Mouse (Mus musculus): ENCODE measurements around the gene Prdm2.
A peak's percentile ranks its signal among the peaks of the same experiment; 100 is the strongest.

Gene Prdm2

DNA sequence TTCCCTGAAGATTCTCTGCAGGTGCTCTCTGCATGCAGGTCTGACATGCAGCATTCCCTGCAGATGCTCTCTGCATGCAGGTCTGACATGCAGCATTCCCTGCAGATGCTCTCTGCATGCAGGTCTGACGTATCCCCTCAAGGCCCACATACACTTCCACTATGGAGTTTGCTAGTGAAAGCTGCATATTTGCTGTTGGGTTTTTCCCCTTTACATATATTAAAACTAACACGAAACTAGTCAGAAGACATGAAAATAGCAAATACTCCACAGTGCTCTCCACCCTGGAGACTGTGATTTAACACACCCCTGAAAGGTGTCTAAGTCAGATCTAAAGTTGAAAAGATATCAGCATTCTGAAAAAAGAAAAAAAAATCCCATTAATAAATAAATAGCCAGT, 2.8 kb downstream of the Prdm2 start:
- no peak for DNase-seq

DNA sequence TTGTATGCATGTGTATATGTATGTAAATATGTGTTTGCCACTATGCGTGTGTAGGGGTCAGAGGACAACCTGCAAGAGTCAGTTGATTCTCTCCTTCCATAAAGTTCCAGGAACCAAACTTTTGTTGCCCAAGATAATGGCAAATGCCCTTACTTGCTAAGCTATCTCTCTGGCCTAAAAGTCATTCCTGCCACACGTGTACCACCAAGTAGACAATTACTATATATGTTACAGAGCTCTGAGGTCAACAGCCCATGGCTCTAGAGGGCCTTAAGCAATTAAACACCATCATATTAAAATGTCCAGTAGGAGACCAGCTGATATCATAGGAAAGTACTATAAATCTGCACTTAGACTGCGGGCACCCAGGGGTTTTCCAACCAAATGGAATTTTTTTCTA, 10.1 kb downstream of the Prdm2 start:
- DNase-seq: no peak

DNA sequence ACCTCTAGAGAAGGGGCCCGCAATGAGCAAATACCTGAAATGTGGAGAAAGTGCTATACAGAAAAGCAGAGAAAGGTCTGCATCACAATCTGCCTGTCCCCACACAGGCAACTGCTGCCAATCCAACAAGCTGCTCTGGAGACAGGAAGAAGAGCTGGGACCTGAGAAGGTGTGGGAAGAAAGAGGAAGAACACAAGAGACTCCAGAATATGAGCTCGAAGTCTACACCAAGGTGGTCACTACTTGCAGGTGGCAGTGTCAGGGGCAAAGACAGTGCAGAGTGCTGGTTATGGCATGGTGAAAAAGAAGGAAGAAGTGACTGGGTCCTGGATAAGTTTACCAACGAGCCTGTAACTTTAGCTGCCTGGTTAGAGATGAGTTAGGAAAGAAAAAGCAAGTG, 14.4 kb downstream of the Prdm2 start:
- no peak for DNase-seq

DNA sequence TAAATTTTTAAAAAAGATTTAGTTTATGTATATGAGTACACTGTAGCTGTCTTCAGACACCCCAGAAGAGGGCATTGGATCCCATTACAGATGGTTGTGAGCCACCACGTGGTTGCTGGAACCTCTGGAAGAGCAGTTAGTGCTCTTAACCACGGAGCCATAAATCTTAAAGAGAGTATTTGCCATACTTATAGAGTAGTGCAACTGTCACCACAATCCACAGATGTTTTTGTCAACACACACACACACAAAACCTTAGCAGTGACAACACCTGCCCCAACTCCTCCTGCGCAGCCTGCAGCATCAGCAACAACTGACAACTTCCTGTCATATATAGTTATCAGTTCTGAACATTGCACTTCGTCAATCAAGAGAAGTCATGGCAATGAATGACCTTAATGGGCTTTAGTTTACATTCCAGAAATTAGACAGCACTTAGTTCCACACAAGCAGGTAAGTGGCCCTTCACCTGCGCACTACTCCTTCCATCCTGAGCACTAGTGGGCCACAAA, 14.9 kb downstream of the Prdm2 start:
- DNase-seq: no peak

DNA sequence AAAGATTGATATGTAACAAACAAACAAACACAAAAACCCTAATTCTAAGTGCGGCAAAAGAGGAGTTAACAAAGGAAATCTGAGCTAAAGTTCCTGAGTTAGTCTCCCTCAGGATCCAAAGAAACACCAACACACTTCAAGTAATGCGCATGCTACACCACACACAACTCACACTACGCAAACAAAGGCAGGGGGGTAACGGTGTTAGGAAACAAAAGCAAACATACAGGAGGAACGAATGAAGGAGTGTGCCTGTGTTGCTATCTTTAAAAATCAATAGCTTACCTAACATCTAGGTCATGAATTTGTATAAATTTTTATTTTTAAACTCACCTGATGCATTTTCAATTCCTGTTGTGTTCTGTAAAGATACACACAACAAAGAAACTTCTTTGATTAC, 18.5 kb downstream of the Prdm2 start:
- DNase-seq: no peak

DNA sequence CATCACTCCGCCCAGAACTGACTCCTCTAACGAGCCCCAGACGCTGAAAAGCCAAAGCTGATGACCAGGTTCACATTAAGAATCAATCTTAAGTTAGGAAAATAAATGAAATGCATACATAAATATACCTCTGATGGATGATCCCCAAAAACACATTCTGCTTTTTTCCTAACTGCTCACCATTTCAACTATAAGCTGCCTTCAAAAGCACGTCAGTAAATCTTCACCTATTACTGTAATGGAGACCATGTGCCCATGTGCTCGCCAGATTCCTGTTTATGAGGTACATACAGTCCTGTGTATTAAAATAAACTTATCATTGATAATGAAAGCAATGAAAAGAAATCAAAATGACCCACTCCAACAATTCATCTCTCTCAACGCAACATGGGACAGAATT, 19.6 kb downstream of the Prdm2 start:
- no peak for DNase-seq

DNA sequence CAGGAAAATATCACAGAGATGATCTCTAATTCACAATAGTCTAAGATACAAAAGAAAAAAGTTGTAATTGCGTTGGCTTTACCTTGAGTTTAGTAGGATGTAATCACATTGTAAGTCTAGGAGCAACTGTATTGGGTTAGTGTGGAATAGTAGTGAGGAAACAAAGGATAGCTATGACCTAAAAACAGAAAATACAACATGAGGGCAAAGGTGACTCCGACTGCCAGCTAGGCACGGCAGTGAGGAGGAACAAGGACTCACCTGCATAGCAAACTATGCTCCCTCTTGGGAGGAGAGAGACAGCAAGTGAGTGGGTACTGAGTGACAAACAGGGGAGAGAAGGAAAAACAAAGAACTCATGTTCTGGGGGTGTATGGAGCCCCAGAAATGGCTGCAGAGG, 21.0 kb downstream of the Prdm2 start:
- no peak for DNase-seq

DNA sequence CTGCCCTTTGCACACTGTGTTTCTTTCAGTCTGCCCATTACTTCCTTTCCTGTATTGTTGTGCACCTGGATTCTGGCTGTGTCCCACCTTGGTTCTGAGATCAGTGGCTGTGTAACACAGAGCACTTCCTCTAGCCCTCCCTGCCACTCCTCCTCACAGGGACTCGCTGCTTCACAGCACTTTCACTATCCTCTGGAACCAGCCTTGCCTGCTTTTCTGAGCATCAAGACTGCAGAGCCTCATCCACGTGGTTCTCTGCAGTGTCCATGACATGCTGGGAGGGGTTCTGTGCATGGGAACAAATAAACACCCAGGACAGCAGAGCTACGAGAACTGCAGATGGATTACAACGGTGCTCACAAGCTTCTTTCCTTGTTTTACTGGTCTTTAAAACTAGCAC, 22.1 kb downstream of the Prdm2 start:
- no peak for DNase-seq

DNA sequence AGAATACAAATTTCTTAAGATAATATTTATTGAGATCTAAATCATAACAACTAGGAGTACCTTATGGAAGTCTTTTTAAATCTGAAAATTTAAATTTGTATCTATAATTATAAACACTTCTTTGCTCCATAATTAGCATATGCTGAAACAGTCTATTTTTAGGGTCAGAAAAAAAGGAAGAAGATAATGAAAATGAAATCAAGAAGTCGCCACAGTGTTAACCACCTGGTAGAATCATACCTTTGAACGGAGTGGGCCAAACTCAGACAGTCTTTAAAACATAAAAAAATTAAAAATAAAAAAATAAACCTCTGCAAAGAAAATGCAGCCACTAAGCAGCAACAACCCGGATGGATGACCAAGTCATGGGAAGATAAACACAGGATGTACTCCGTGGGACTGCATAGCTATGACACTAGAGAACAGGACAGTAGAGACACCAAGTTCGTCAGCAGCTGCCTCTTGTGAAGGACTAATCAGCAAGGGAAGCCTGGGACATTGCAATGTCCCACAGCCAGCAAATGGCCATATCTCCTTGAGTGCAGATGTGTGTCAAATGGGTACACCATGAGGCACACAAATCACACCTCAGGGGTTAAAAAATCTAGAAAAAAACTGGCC, 24.1 kb downstream of the Prdm2 start:
- DNase-seq: no peak

DNA sequence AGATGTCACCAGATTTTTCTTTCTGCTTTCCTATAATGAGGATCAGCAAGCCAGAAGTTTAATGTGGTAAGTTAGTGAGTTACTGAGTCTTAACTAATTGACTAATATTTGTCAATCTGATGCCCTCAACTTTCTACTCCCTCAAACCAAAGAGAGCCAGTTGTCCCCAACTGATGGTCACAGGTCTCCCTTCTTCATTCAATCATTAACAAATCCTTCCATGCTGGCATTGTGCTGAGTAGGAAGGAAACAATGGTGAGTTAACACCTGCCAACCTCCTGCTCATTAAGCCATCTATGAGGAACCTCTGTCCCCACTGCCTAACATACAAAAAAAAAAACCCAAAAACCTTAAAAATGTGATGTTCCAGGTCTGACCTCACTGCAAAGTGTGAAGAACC, 26.7 kb downstream of the Prdm2 start:
- DNase-seq: no peak

DNA sequence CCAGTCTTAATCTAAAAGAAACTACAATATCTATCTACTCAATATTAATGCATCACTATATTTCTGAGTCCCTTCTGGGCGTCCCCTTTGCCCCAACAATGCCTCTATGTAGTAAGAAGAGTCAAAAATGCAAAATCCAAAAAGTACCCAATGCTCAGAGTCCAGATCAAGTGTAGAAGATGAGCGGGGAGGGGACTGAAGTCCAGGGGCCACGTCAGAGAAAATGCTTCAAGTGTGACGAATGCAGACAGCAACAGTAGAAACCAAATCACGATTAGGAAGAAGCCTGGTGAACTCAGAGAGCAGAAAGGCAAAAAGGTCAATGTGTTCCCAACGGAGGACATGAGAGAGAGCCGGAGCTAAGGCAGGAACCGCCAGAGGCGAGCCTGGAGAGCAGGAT, 27.3 kb downstream of the Prdm2 start:
- DNase-seq: no peak

DNA sequence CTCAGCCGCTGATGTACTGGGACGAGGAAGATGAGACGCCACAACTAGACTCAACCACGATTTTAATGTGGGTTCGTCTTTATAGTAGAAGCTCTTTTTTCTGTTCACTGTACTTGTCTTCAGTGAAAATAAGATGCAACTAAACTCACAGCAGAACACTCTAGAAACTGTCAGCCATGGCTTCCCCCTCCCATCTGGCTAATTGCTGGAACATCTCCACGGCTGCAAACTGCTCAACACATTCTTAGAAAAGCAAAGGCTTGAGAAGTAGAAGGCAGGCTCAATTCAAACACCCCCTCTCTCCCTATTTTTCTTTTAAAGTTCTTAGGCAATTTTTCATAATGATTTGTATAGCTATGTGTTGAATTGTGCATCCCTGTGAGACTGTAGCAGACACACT, 29.7 kb downstream of the Prdm2 start:
- no peak for DNase-seq

DNA sequence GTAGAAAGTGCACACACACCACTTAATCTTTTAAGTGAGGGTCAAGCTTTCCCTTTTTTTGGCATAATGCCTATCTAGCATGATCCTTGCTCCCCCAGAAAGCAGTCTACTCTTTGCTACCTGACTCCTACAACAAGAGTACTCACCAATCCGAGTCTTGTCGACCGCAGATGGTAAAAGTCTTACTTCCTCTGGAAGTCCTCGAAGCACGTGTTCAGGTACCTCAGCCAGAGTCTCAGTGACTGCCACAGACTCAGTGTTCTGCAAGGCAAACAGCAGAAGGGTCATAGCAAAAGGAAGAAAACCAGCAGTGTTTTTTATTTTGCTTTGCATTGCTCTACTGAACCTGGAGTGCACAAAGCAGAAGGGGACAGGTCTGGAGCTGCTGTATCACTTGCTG, 32.1 kb downstream of the Prdm2 start:
- no peak for DNase-seq

DNA sequence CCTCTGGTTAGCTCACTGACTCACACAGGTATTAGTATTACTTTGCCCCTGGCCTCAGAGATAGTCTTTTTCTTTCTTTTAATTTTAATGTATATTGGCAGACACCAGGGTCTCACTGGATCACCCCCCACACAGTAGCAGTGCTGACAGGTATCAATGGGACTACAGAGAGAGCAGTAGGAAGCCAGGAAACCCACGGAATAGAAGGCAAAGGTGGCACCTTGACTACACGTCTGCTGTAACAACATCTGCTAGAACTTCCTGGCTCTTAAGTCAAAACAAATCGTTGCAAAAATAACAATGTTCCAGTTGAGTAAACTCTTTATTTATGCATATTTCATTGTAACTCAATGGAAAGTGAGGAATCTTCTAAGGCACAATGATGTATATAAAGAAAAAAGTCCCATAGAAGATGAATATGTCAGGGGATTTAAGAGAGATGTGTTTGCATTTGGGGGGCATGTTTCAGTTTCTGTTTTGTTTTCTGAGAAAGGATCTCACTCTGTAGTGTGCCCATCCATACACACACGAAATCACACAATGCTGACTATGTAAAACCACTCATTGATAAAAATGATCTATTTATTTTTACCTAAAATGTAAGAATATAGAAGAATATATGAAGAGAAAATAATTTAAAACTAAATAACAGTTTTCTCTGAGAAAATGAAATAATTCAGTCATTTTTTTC, 41.0 kb downstream of the Prdm2 start:
- DNase-seq: no peak

DNA sequence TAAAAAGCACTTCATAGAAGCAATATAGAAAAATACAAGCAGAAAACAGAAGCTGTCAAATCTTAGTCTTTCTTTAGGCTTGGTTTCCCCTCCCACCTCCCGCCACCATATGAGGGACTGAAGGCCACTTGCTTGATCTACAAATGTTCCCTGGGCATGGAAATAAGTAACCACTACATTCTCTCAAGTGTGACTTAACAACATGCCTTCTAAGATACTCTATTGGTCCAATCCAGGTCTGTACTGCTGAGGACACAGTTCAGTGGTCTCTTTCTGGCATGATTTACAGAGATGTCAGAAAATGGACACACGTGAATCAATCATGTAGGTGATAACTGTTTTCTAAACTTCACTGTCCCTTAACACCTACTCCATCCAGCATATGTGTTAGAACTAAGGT, 42.5 kb downstream of the Prdm2 start:
- DNase-seq: no peak

DNA sequence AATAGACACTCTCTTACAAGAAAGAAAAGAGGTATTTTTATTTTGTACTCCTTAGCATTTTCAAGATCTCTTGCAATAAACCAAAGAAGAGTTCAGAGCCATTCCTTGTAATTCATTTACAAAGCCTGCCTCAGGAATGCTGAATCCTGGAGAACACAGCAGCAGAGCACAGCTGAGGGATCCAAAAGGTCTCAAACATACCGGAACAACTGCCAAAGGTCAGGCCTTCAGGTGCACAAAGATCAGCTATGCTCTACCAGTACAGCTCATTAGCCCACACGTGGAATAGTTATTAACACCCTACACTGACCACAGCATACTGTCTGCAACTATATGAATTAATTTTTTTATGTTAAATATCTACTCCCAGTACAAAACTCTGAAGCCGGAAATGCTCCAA, 44.7 kb downstream of the Prdm2 start:
- DNase-seq: no peak

DNA sequence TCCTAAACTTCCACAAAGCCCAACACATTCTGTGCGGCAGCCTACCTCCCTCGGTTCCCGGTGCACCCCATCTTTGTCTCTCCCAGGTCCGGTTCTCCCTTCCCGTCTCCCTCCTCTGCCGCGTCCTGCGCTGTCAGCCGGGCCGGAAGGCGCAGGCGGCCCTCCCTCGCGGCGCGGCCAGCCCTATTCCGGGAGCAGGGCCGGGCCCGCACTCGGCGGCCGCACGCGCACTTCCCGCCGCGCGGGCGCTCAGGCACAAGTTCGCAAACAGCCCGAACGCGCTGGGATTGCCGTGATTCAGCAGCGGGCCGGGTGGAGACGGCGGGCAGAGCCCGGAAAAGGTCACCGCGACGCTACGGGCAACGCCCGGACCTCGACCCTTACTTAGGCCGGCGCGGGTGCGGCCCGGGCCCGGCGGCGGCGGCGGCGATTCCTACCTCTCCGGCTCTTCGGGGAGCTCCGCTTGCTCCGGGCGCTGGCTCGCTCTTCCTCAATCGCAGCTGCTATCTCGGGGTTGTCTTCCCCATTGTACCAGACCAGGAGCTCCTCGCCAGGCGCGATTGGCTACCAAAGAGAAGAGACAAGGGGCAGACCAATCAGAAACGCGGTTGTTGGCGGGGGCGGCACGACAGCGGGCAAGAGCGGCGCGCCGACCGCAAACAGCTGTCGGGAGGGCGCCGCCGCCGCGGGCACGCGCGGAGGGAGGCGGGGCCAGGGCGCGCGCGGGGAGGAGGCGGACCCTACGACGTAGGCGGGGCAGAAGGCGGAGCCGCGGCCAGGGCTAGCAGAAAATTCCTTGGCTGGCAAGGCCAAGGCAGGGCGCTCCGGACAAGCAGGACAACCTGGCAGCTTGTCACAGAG, 50.9 kb downstream of the Prdm2 start:
- peak; percentile 99 for DNase-seq

DNA sequence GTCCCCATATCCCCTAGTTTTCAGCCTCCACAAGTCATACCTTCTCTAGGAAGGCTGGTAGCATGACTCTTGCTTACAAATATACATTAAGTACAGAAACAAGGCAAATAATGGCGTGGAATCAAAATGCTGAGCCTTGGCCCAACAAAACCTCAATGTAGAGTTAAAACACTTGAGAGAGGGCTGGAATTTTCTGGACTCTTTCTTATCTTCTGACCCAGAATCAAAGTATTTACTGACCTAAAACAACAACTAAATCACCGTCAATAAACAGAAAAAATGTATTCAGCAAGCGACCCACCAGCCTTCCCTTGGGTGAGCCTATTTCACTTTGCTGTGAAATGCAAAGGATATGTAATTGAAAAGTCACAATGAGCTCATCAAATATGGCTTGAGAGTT, 52.0 kb downstream of the Prdm2 start:
- DNase-seq: no peak

DNA sequence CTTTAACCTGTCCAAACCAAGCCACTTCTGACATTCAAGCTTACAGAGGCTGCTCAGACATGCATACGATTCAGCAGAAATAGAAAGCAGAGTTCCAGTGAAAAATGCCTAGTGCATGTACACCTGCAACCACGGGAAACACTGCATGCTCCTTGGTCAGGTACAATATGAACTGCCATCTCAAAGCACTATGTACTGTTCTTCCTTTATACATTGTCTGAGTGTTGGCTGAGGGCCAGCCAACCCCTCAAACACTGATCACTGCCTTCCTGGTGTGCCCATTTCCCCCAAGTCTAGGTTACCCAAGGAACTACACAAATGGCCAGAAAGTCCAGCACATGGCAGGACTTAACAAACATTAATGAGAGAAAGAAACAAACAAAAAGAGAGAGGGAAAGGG, 53.5 kb downstream of the Prdm2 start:
- DNase-seq: no peak

DNA sequence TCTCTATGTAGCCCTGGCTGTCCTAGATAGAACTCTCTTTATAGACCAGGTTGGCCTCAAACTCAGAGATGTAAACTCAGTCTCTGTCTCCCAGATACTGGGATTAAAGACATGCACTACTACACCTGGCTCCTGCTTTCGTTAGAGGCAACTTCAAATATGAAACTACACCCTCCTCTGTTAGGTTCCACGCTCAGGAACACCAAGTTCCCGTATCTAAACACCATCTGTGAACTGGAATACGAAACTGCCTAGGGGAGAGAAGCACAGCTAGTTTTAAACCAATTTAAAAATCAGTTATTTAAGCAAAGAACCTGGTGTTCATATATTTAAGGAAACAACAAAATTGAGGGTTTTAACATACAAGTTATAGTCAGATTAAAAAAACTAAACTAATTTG, 56.9 kb downstream of the Prdm2 start:
- no peak for DNase-seq

DNA sequence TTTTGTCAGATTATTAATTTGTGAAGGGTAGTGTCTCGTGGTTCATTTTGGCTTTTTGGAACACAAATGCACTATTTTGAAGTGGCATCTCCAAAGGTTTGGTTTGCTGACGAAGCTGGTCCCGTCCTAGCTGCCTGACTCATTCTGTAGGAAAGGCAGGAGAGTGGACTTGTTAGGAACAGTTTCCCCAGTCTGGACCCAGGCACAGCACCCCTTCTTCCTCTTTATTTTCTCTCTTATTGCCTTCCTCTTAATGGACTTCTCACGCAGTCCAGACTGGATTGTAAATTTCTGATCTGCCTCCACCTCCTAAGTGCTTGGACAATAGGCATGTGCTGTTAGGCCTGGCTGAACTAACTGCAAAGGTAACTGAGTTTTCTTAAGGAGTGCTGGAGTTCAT, 57.8 kb downstream of the Prdm2 start:
- no peak for DNase-seq

DNA sequence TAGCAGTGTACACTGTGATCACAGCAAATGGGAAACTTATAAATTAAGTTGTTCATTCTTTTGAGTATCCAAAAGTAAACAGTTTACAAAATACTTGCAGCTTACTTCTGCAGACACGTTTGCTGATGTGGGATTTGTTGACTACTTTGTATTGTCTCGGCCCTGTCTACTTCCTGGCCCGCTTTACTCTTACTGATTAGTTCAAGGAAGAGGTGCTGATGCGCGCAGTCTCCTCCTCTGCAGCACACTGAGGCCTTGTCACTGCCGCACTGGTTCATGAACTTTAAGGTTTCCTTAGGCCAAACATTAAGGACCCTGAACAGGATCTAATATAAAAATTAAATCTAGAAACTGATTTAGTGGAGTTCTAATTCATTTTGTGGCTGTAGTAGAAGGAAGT, 58.2 kb downstream of the Prdm2 start:
- no peak for DNase-seq

DNA sequence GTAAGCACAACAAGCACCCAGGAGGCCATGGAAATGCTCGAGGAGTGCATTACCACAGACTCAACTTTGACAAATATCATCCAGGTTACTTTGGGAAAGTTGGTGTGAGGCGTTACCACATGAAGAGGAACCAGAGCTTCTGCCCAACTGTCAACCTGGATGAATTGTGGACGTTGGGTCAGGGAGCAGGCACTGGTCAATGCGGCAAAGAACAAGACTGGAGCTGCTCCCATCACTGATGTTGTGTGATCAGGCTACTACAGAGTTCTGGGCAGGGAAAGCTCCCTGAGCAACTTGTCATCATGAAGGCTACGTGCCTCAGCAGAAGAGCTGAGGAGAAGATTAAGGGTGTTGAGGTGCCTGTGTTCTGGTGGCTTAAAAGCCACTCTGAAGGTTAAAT, 60.2 kb downstream of the Prdm2 start:
- DNase-seq: no peak

DNA sequence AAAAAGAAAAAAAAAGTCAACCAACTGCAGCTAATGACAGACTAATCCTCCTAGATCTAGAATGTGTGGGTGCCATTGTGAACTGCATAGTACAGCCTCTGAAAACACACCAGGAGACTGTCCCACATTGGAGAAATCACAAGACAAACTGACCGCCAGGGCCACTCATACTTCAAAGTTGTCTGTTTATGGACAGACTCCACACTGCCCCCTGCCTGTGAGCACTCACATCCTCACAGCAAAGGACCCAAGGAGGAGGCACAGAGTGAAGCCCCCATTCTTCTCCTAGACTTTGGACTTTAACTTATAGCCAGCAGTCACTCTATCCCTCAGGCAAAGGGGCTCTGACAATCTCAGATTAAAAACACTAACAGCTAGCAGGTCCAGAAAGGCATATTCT, 61.5 kb downstream of the Prdm2 start:
- no peak for DNase-seq

All from right cerebral cortex, postnatal 14 days (tissue).